Mouse (Mus musculus): ENCODE data around the gene Arfrp1. TPM values are rescaled to one million over a fixed set of nuclear protein-coding genes. Genes with fewer than 3 reads are reported as not detected.

Gene Arfrp1
- polyA plus RNA-seq, 1 experiment from 2014 or later: 43.7 TPM

- no peak for DNase-seq (ENCODE audit: low spot score)
- ATAC-seq (ENCODE audit: low read depth): no peak
- peak overlapping the region; percentile 90 for H3K9ac ChIP-seq (ENCODE audit: low read depth, low read length)
- H3K4me2 ChIP-seq (ENCODE audit: low read depth, low read length): peak overlapping the region; percentile 76
- H3K27ac ChIP-seq (replicated peaks; ENCODE audit: low read depth, low read length): peak overlapping the region; percentile 84; the same call in 1 of the 2 replicates
- peak overlapping the region; percentile 89 for H3K4me3 ChIP-seq (ENCODE audit: low read depth, low read length)
- H3K4me1 ChIP-seq (ENCODE audit: control insufficient read depth, insufficient read depth, low read length): peaks cover 22% of the 10 kb centered on the region
- 11% methylated on average over 14 of the region's 14 CpGs for WGBS
- H3K9me3 ChIP-seq (ENCODE audit: control insufficient read depth, low read length): no peaks in the 10 kb centered on the region
- H3K27me3 ChIP-seq (replicated peaks; ENCODE audit: control insufficient read depth, insufficient read depth, low read length): no peaks in the 10 kb centered on the region
- H3K36me3 ChIP-seq (ENCODE audit: control insufficient read depth, insufficient read depth, low read length): peaks cover 57% of the 10 kb centered on the region
Measured at GRCm38 (mm10) chr2:181364487-181364859, 731 bp downstream of the Arfrp1 start.

DNA sequence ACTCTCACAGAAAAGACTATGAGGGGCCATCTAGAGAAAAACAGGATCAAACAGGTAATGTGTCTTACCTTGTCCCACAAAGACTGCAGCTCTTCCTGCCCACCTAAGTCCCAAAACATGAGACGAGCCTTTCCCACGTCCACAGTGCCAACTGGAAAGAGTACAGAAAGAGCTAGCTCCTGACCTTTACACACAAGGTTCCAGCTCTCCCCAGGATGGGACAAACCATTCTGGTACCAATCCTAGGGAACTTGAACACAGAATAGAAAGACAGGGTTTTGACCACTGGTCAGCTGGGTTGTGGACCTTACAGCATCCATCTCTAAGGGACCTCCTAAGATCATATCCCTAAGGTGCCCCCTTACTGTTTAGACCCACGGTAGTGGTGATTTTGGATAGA, 1.3 kb downstream of the Arfrp1 start:
- H3K4me1 ChIP-seq (ENCODE audit: control insufficient read depth, insufficient read depth, low read length): peaks cover 22% of the 10 kb centered on the region
- no peaks in the 10 kb centered on the region for H3K9me3 ChIP-seq (ENCODE audit: control insufficient read depth, low read length)
- ATAC-seq (ENCODE audit: low read depth): no peak
- DNase-seq (ENCODE audit: low spot score): no peak
- H3K27me3 ChIP-seq (replicated peaks; ENCODE audit: control insufficient read depth, insufficient read depth, low read length): no peaks in the 10 kb centered on the region
- peak overlapping the region; percentile 90 for H3K9ac ChIP-seq (ENCODE audit: low read depth, low read length)
- WGBS: 91% methylated on average over 3 of the region's 3 CpGs
- H3K4me3 ChIP-seq (ENCODE audit: low read depth, low read length): peak overlapping the region; percentile 89
- H3K36me3 ChIP-seq (ENCODE audit: control insufficient read depth, insufficient read depth, low read length): peaks cover 57% of the 10 kb centered on the region
- H3K4me2 ChIP-seq (ENCODE audit: low read depth, low read length): peak overlapping the region; percentile 76
- H3K27ac ChIP-seq (replicated peaks; ENCODE audit: low read depth, low read length): no peak overlapping the region

- Histone ChIP-seq H3K4me1 (ENCODE audit: control insufficient read depth, insufficient read depth, low read length) (no peaks in the 10 kb centered on the region), H3K27ac (replicated peaks; ENCODE audit: low read depth, low read length) (no peak overlapping the region), H3K27me3 (replicated peaks; ENCODE audit: control insufficient read depth, insufficient read depth, low read length) (no peaks in the 10 kb centered on the region), H3K4me3 (ENCODE audit: low read depth, low read length) (no peak overlapping the region), H3K9me3 (ENCODE audit: control insufficient read depth, low read length) (no peaks in the 10 kb centered on the region), H3K4me2 (ENCODE audit: low read depth, low read length) (no peak overlapping the region), H3K36me3 (ENCODE audit: control insufficient read depth, insufficient read depth, low read length) (peaks cover 79% of the 10 kb centered on the region), H3K9ac (ENCODE audit: low read depth, low read length) (no peak overlapping the region)
- ATAC-seq (ENCODE audit: low read depth) (no peak), DNase-seq (ENCODE audit: low spot score) (no peak)
- 73% methylated on average over 3 of the region's 3 CpGs for whole genome bisulfite sequencing
Measured at GRCm38 (mm10) chr2:181356780-181357179, 8.4 kb downstream of the Arfrp1 start.

GRCm38 (mm10) chr2:181342766-181343165, 22.4 kb downstream of the Arfrp1 start:
- Histone ChIP-seq H3K9ac (ENCODE audit: low read depth, low read length) (no peak overlapping the region), H3K27me3 (replicated peaks; ENCODE audit: control insufficient read depth, insufficient read depth, low read length) (no peaks in the 10 kb centered on the region), H3K4me3 (ENCODE audit: low read depth, low read length) (no peak overlapping the region), H3K9me3 (ENCODE audit: control insufficient read depth, low read length) (no peaks in the 10 kb centered on the region), H3K4me1 (ENCODE audit: control insufficient read depth, insufficient read depth, low read length) (no peaks in the 10 kb centered on the region), H3K27ac (replicated peaks; ENCODE audit: low read depth, low read length) (no peak overlapping the region), H3K36me3 (ENCODE audit: control insufficient read depth, insufficient read depth, low read length) (peaks cover 84% of the 10 kb centered on the region), H3K4me2 (ENCODE audit: low read depth, low read length) (no peak overlapping the region)
- WGBS: 93% methylated on average over 6 of the region's 6 CpGs
- DNase-seq (ENCODE audit: low spot score) (no peak), ATAC-seq (ENCODE audit: low read depth) (no peak)

DNA sequence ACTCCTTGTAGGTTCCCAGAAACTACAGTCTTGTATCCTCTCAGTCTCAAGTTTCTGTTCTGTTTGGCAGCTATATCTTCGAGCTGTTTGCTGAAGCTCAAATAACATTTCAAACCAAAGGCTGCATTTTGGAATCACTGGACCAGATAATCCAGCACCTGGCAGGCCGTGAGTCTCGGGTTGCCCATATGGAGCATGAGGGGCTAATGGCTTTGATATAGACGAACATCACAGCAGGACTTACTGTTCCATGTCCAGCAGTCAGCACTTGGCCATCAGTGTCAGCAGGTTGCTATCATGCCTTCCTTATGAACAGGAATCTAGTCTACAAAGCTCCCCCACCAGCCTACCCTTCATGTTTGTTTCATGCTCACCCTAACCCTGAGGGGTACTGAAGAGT, 24.8 kb downstream of the Arfrp1 start:
- no peak overlapping the region for H3K4me2 ChIP-seq (ENCODE audit: low read depth, low read length)
- no peaks in the 10 kb centered on the region for H3K9me3 ChIP-seq (ENCODE audit: control insufficient read depth, low read length)
- ATAC-seq (ENCODE audit: low read depth) (peak; percentile 79; the same call in 1 of the 2 replicates), DNase-seq (ENCODE audit: low spot score) (peak; percentile 43)
- H3K27me3 ChIP-seq (replicated peaks; ENCODE audit: control insufficient read depth, insufficient read depth, low read length): no peaks in the 10 kb centered on the region
- no peaks in the 10 kb centered on the region for H3K4me1 ChIP-seq (ENCODE audit: control insufficient read depth, insufficient read depth, low read length)
- H3K27ac ChIP-seq (replicated peaks; ENCODE audit: low read depth, low read length): no peak overlapping the region
- H3K36me3 ChIP-seq (ENCODE audit: control insufficient read depth, insufficient read depth, low read length): peaks cover 88% of the 10 kb centered on the region
- H3K4me3 ChIP-seq (ENCODE audit: low read depth, low read length): no peak overlapping the region
- WGBS: 78% methylated on average over 4 of the region's 4 CpGs
- H3K9ac ChIP-seq (ENCODE audit: low read depth, low read length): no peak overlapping the region

- ATAC-seq (ENCODE audit: low read depth) (peak; percentile 62; the same call in 1 of the 2 replicates), DNase-seq (ENCODE audit: low spot score) (peak; percentile 74)
- no peaks in the 10 kb centered on the region for H3K9me3 ChIP-seq (ENCODE audit: control insufficient read depth, low read length)
- no peak overlapping the region for H3K4me2 ChIP-seq (ENCODE audit: low read depth, low read length)
- no peak overlapping the region for H3K4me3 ChIP-seq (ENCODE audit: low read depth, low read length)
- H3K9ac ChIP-seq (ENCODE audit: low read depth, low read length): no peak overlapping the region
- WGBS: 62% methylated on average over 3 of the region's 3 CpGs
- H3K36me3 ChIP-seq (ENCODE audit: control insufficient read depth, insufficient read depth, low read length): peaks cover 84% of the 10 kb centered on the region
- H3K4me1 ChIP-seq (ENCODE audit: control insufficient read depth, insufficient read depth, low read length): no peaks in the 10 kb centered on the region
- H3K27ac ChIP-seq (replicated peaks; ENCODE audit: low read depth, low read length): no peak overlapping the region
- H3K27me3 ChIP-seq (replicated peaks; ENCODE audit: control insufficient read depth, insufficient read depth, low read length): no peaks in the 10 kb centered on the region
Measured at GRCm38 (mm10) chr2:181334023-181334422, 31.2 kb downstream of the Arfrp1 start.

- ATAC-seq (ENCODE audit: low read depth) (no peak), DNase-seq (ENCODE audit: low spot score) (no peak)
- no peak overlapping the region for H3K27ac ChIP-seq (replicated peaks; ENCODE audit: low read depth, low read length)
- no peaks in the 10 kb centered on the region for H3K27me3 ChIP-seq (replicated peaks; ENCODE audit: control insufficient read depth, insufficient read depth, low read length)
- H3K4me3 ChIP-seq (ENCODE audit: low read depth, low read length): no peak overlapping the region
- no peaks in the 10 kb centered on the region for H3K4me1 ChIP-seq (ENCODE audit: control insufficient read depth, insufficient read depth, low read length)
- no peak overlapping the region for H3K4me2 ChIP-seq (ENCODE audit: low read depth, low read length)
- no peaks in the 10 kb centered on the region for H3K9me3 ChIP-seq (ENCODE audit: control insufficient read depth, low read length)
- H3K36me3 ChIP-seq (ENCODE audit: control insufficient read depth, insufficient read depth, low read length): peaks cover 79% of the 10 kb centered on the region
- H3K9ac ChIP-seq (ENCODE audit: low read depth, low read length): no peak overlapping the region
Measured at GRCm38 (mm10) chr2:181332542-181332941, 32.7 kb downstream of the Arfrp1 start.

DNA sequence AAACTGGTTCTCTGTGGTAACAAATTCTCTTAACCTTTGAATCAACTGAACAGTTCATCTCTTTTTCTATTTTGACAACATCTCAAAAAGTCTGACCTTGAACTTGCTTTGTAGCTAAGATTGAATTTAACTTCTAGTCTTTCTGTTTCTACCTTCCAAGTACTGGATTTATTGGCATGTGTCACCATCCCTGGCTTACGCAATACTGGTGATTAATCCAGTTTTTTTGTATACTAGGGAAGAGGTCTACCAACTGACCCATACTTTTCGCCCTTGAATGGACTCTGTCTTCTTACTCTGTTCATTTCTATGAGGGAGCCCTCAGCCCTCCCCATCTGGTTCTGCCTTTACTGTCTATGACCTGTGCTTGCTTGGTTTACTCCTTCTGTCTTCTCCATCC, 39.1 kb downstream of the Arfrp1 start:
- Histone ChIP-seq H3K36me3 (ENCODE audit: control insufficient read depth, insufficient read depth, low read length) (peaks cover 78% of the 10 kb centered on the region), H3K9ac (ENCODE audit: low read depth, low read length) (no peak overlapping the region), H3K27ac (replicated peaks; ENCODE audit: low read depth, low read length) (no peak overlapping the region), H3K4me2 (ENCODE audit: low read depth, low read length) (no peak overlapping the region), H3K4me3 (ENCODE audit: low read depth, low read length) (no peak overlapping the region), H3K27me3 (replicated peaks; ENCODE audit: control insufficient read depth, insufficient read depth, low read length) (no peaks in the 10 kb centered on the region), H3K9me3 (ENCODE audit: control insufficient read depth, low read length) (no peaks in the 10 kb centered on the region), H3K4me1 (ENCODE audit: control insufficient read depth, insufficient read depth, low read length) (no peaks in the 10 kb centered on the region)
- no peak for ATAC-seq (ENCODE audit: low read depth)
- DNase-seq (ENCODE audit: low spot score): no peak
- WGBS: 94% methylated on average over 2 of the region's 2 CpGs

GRCm38 (mm10) chr2:181322136-181322535, 43.1 kb downstream of the Arfrp1 start:
- no peaks in the 10 kb centered on the region for H3K9me3 ChIP-seq (ENCODE audit: control insufficient read depth, low read length)
- H3K4me2 ChIP-seq (ENCODE audit: low read depth, low read length): no peak overlapping the region
- peaks cover 47% of the 10 kb centered on the region for H3K36me3 ChIP-seq (ENCODE audit: control insufficient read depth, insufficient read depth, low read length)
- ATAC-seq (ENCODE audit: low read depth): no peak
- H3K4me3 ChIP-seq (ENCODE audit: low read depth, low read length): no peak overlapping the region
- H3K27ac ChIP-seq (replicated peaks; ENCODE audit: low read depth, low read length): no peak overlapping the region
- H3K4me1 ChIP-seq (ENCODE audit: control insufficient read depth, insufficient read depth, low read length): peaks cover 4% of the 10 kb centered on the region; the same call in 1 of the 2 replicates
- 80% methylated on average over 5 of the region's 5 CpGs for WGBS
- DNase-seq (ENCODE audit: low spot score): no peak
- H3K27me3 ChIP-seq (replicated peaks; ENCODE audit: control insufficient read depth, insufficient read depth, low read length): no peaks in the 10 kb centered on the region
- no peak overlapping the region for H3K9ac ChIP-seq (ENCODE audit: low read depth, low read length)
